Mouse (Mus musculus): ENCODE results near the gene Olfr146. TPM values are rescaled to one million over a fixed set of nuclear protein-coding genes. Genes with fewer than 3 reads are reported as not detected.

Olfr146 gene
- total RNA-seq (2014; rRNA removed) (not detected in 2 replicates), polyA plus RNA-seq (2012; rRNA removed) (not detected in 2 replicates)

DNA sequence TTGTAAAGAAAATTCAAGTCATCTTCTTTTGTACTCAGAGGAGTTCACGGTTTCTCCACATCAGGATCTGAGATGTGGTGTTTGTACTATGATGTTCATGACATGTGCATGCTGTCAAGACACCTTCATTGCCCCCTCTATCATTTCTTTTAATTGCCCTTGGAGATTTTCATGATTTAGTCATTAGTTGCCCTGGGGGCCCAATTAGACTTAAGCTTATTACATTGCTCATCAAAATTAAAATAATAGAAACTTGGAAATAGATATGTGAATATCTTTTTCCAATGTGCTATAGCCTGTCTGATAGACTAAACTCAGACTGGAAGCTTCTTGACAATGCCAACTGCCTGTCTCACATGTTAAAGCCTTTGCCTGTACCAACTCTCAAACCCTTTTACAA lies at the start of gene Olfr146:
Gene Olfr146, minus strand, starts transcription at position 101 of the 400 bp plus-strand sequence.
- H3K4me3 ChIP-seq (ENCODE audit: insufficient read depth, low read depth, low read length): no peak within 1 kb of the TSS
- no peaks in the 10 kb centered on the region for H3K36me3 ChIP-seq (ENCODE audit: control insufficient read depth, insufficient read depth, low read length)
- H3K9ac ChIP-seq (ENCODE audit: low read depth, low read length): no peak within 1 kb of the TSS
- H3K27ac ChIP-seq (replicated peaks; ENCODE audit: insufficient read depth, low read depth, low read length): no peak within 1 kb of the TSS
- no peaks in the 10 kb centered on the region for H3K4me1 ChIP-seq (ENCODE audit: control insufficient read depth, insufficient read depth, low read length)
- TF ChIP-seq CTCF (IDR thresholded peaks at IDR 0.05; ENCODE audit: low read depth, low read length) (no peak), POLR2A (IDR thresholded peaks at IDR 0.05; ENCODE audit: extremely low read depth, insufficient read depth, low read length) (no peak)
- DNase-seq (ENCODE audit: extremely low read depth, low read depth, low spot score): no peak
- WGBS: 66% methylated on average over 1 of the region's 1 CpGs
- H3K79me2 ChIP-seq (ENCODE audit: control insufficient read depth, insufficient read depth, low read length): no peaks in the 10 kb centered on the region
- no peaks in the 10 kb centered on the region for H3K27me3 ChIP-seq (ENCODE audit: control insufficient read depth, insufficient read depth, low read length)

DNA sequence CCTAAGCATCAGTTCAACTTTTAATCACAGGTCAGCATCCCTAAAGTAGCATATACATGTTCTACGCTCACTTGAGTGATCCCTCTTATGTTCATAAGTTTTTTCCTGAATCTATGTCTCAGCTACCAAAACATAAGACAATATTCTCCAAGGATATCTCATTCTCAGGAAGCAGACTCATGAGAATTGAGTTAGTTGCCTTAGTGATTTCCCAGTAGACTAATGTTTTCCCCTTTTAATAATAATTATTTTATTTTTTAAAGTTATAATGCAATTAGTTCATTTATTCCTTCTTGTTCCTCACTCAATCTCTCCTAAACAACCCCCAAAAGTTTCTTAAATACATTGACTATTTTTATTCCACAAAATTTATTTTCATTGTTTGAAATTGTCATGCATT lies 41.7 kb upstream of the Olfr146 start, which contains the start of gene Olfr937:
Gene Olfr937, minus strand, starts transcription at position 101 of the 400 bp plus-strand sequence.
- Histone ChIP-seq H3K4me3 (ENCODE audit: insufficient read depth, low read depth, low read length) (no peak within 1 kb of the TSS), H3K36me3 (ENCODE audit: control insufficient read depth, insufficient read depth, low read length) (no peaks in the 10 kb centered on the region), H3K27me3 (ENCODE audit: control insufficient read depth, insufficient read depth, low read length) (no peaks in the 10 kb centered on the region), H3K79me2 (ENCODE audit: control insufficient read depth, insufficient read depth, low read length) (no peaks in the 10 kb centered on the region), H3K27ac (replicated peaks; ENCODE audit: insufficient read depth, low read depth, low read length) (no peak within 1 kb of the TSS), H3K9ac (ENCODE audit: low read depth, low read length) (no peak within 1 kb of the TSS), H3K4me1 (ENCODE audit: control insufficient read depth, insufficient read depth, low read length) (no peaks in the 10 kb centered on the region)
- TF ChIP-seq CTCF (IDR thresholded peaks at IDR 0.05; ENCODE audit: low read depth, low read length) (no peak), POLR2A (IDR thresholded peaks at IDR 0.05; ENCODE audit: extremely low read depth, insufficient read depth, low read length) (no peak)
- DNase-seq (ENCODE audit: extremely low read depth, low read depth, low spot score): no peak
- WGBS: 62% methylated on average over 1 of the region's 1 CpGs

DNA sequence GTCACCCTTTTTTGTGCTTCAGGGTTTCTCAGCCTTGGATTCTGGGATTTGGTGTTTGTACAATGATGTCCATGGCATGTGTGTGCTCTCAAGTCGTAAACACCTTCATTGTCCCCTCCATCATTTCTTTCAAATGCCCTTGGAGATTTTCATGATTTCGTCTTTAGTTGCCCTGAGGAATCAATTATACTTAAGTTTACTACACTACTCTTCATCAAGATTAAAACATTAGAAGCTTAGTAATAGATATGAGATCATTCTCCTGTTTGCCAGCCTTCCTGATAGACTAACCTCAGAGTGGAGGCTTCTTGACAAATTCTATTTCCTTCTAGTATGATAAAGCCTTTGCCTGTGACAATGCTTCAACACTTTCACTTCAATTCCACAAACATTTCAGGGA lies 23.6 kb downstream of the Olfr146 start, which contains the start of gene Olfr935:
Gene Olfr935, minus strand, starts transcription at position 101 of the 400 bp plus-strand sequence.
- Histone ChIP-seq H3K27me3 (ENCODE audit: control insufficient read depth, insufficient read depth, low read length) (no peaks in the 10 kb centered on the region), H3K79me2 (ENCODE audit: control insufficient read depth, insufficient read depth, low read length) (no peaks in the 10 kb centered on the region), H3K9ac (ENCODE audit: low read depth, low read length) (no peak within 1 kb of the TSS), H3K36me3 (ENCODE audit: control insufficient read depth, insufficient read depth, low read length) (no peaks in the 10 kb centered on the region), H3K27ac (replicated peaks; ENCODE audit: insufficient read depth, low read depth, low read length) (no peak within 1 kb of the TSS), H3K4me3 (ENCODE audit: insufficient read depth, low read depth, low read length) (no peak within 1 kb of the TSS), H3K4me1 (ENCODE audit: control insufficient read depth, insufficient read depth, low read length) (no peaks in the 10 kb centered on the region)
- WGBS: 58% methylated on average over 2 of the region's 2 CpGs
- TF ChIP-seq CTCF (IDR thresholded peaks at IDR 0.05; ENCODE audit: low read depth, low read length) (no peak), POLR2A (IDR thresholded peaks at IDR 0.05; ENCODE audit: extremely low read depth, insufficient read depth, low read length) (no peak)
- DNase-seq (ENCODE audit: extremely low read depth, low read depth, low spot score): no peak

DNA sequence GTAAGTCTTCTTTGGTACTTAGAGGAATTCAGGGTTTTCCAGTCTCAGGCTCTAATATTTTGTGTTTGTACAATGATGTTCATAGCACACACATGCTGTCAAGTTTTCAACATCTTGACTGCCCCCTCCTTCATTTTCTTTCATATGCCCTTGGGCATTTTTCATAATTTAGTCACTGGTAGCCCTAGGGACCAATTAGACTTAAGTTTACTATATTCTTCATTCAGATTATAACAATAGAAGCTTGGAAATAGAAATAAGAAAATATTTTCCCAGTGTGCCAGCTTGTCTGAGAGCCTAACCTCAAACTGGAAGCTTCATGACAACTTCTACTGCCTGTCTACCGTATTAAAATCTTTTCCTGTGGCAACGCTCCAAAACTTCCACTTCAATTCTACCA lies 35.0 kb downstream of the Olfr146 start, which contains the start of gene Olfr934:
Gene Olfr934, minus strand, starts transcription at position 101 of the 400 bp plus-strand sequence.
- H3K4me3 ChIP-seq (ENCODE audit: insufficient read depth, low read depth, low read length): no peak within 1 kb of the TSS
- H3K27ac ChIP-seq (replicated peaks; ENCODE audit: insufficient read depth, low read depth, low read length): no peak within 1 kb of the TSS
- no peak within 1 kb of the TSS for H3K9ac ChIP-seq (ENCODE audit: low read depth, low read length)
- H3K36me3 ChIP-seq (ENCODE audit: control insufficient read depth, insufficient read depth, low read length): no peaks in the 10 kb centered on the region
- WGBS: 82% methylated on average over 2 of the region's 2 CpGs
- no peak for DNase-seq (ENCODE audit: extremely low read depth, low read depth, low spot score)
- no peaks in the 10 kb centered on the region for H3K79me2 ChIP-seq (ENCODE audit: control insufficient read depth, insufficient read depth, low read length)
- no peaks in the 10 kb centered on the region for H3K27me3 ChIP-seq (ENCODE audit: control insufficient read depth, insufficient read depth, low read length)
- TF ChIP-seq POLR2A (IDR thresholded peaks at IDR 0.05; ENCODE audit: extremely low read depth, insufficient read depth, low read length) (no peak), CTCF (IDR thresholded peaks at IDR 0.05; ENCODE audit: low read depth, low read length) (no peak)
- H3K4me1 ChIP-seq (ENCODE audit: control insufficient read depth, insufficient read depth, low read length): no peaks in the 10 kb centered on the region

DNA sequence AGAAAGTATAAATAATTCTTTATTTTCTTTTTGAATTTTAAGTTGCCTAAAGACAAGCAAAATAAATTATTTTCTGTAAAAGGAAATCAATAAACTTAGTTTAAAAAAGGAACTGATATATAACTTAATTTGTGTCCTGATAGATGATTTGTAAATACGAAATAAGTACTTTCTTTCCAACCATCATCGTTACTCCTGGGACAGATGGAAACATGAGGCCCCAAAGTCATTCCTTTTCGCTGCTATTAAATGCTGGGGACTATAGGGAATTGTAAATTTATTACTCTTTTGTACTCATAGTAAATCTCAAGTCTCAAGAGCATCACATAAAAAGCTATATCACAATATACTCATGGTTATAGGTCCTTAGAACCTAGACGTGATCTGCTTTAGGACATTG lies 51.2 kb downstream of the Olfr146 start, which contains the start of gene Olfr933:
Gene Olfr933, plus strand, starts transcription at position 301 of the 400 bp plus-strand sequence.
- Histone ChIP-seq H3K36me3 (ENCODE audit: control insufficient read depth, insufficient read depth, low read length) (no peaks in the 10 kb centered on the region), H3K27me3 (ENCODE audit: control insufficient read depth, insufficient read depth, low read length) (no peaks in the 10 kb centered on the region), H3K9ac (ENCODE audit: low read depth, low read length) (no peak within 1 kb of the TSS), H3K27ac (replicated peaks; ENCODE audit: insufficient read depth, low read depth, low read length) (no peak within 1 kb of the TSS), H3K4me3 (ENCODE audit: insufficient read depth, low read depth, low read length) (no peak within 1 kb of the TSS), H3K79me2 (ENCODE audit: control insufficient read depth, insufficient read depth, low read length) (no peaks in the 10 kb centered on the region), H3K4me1 (ENCODE audit: control insufficient read depth, insufficient read depth, low read length) (no peaks in the 10 kb centered on the region)
- DNase-seq (ENCODE audit: extremely low read depth, low read depth, low spot score): no peak
- whole genome bisulfite sequencing: 68% methylated on average over 4 of the region's 4 CpGs
- TF ChIP-seq CTCF (IDR thresholded peaks at IDR 0.05; ENCODE audit: low read depth, low read length) (no peak), POLR2A (IDR thresholded peaks at IDR 0.05; ENCODE audit: extremely low read depth, insufficient read depth, low read length) (no peak)

Other genes starting within 250 kb of the Olfr146 start
- gene Olfr922, start 208.8 kb downstream of the Olfr146 start, total RNA-seq (2014; rRNA removed): not detected in 2 replicates
- not detected in 2 replicates for gene Olfr922, start 208.8 kb downstream of the Olfr146 start, polyA plus RNA-seq (2012; rRNA removed)
- gene Olfr923, start 196.8 kb downstream of the Olfr146 start, total RNA-seq (2014; rRNA removed): not detected in 2 replicates
- gene Olfr923, start 196.8 kb downstream of the Olfr146 start, polyA plus RNA-seq (2012; rRNA removed): not detected in 2 replicates
- not detected in 2 replicates for gene Olfr924, start 178.9 kb downstream of the Olfr146 start, total RNA-seq (2014; rRNA removed)
- gene Olfr924, start 178.9 kb downstream of the Olfr146 start, polyA plus RNA-seq (2012; rRNA removed): not detected in 2 replicates
- not detected in 2 replicates for gene Olfr26, start 168.3 kb downstream of the Olfr146 start, total RNA-seq (2014; rRNA removed)
- not detected in 2 replicates for gene Olfr26, start 168.3 kb downstream of the Olfr146 start, polyA plus RNA-seq (2012; rRNA removed)
- gene Olfr926, start 146.3 kb downstream of the Olfr146 start, total RNA-seq (2014; rRNA removed): not detected in 2 replicates
- gene Olfr926, start 146.3 kb downstream of the Olfr146 start, polyA plus RNA-seq (2012; rRNA removed): not detected in 2 replicates
- gene Olfr930, start 93.6 kb downstream of the Olfr146 start, total RNA-seq (2014; rRNA removed): not detected in 2 replicates
- gene Olfr930, start 93.6 kb downstream of the Olfr146 start, polyA plus RNA-seq (2012; rRNA removed): not detected in 2 replicates
- gene Olfr933, start 51.1 kb downstream of the Olfr146 start, total RNA-seq (2014; rRNA removed): not detected in 2 replicates
- not detected in 2 replicates for gene Olfr933, start 51.1 kb downstream of the Olfr146 start, polyA plus RNA-seq (2012; rRNA removed)
- not detected in 2 replicates for gene Olfr934, start 35.1 kb downstream of the Olfr146 start, total RNA-seq (2014; rRNA removed)
- not detected in 2 replicates for gene Olfr934, start 35.1 kb downstream of the Olfr146 start, polyA plus RNA-seq (2012; rRNA removed)
- gene Olfr935, start 23.7 kb downstream of the Olfr146 start, total RNA-seq (2014; rRNA removed): not detected in 2 replicates
- gene Olfr935, start 23.7 kb downstream of the Olfr146 start, polyA plus RNA-seq (2012; rRNA removed): not detected in 2 replicates
- gene Olfr937, start 41.6 kb upstream of the Olfr146 start, total RNA-seq (2014; rRNA removed): not detected in 2 replicates
- gene Olfr937, start 41.6 kb upstream of the Olfr146 start, polyA plus RNA-seq (2012; rRNA removed): not detected in 2 replicates
- not detected in 2 replicates for gene Olfr938, start 55.5 kb upstream of the Olfr146 start, total RNA-seq (2014; rRNA removed)
- gene Olfr938, start 55.5 kb upstream of the Olfr146 start, polyA plus RNA-seq (2012; rRNA removed): not detected in 2 replicates
- gene Olfr27, start 104.8 kb upstream of the Olfr146 start, total RNA-seq (2014; rRNA removed): not detected in 2 replicates
- not detected in 2 replicates for gene Olfr27, start 104.8 kb upstream of the Olfr146 start, polyA plus RNA-seq (2012; rRNA removed)
- gene Olfr943, start 142.9 kb upstream of the Olfr146 start, total RNA-seq (2014; rRNA removed): not detected in 2 replicates
- gene Olfr943, start 142.9 kb upstream of the Olfr146 start, polyA plus RNA-seq (2012; rRNA removed): not detected in 2 replicates
- not detected in 2 replicates for gene Olfr944, start 178.5 kb upstream of the Olfr146 start, total RNA-seq (2014; rRNA removed)
- gene Olfr944, start 178.5 kb upstream of the Olfr146 start, polyA plus RNA-seq (2012; rRNA removed): not detected in 2 replicates
- not detected in 2 replicates for gene Olfr1537, start 226.6 kb upstream of the Olfr146 start, total RNA-seq (2014; rRNA removed)
- not detected in 2 replicates for gene Olfr1537, start 226.6 kb upstream of the Olfr146 start, polyA plus RNA-seq (2012; rRNA removed)